In the genomic region with DNA sequence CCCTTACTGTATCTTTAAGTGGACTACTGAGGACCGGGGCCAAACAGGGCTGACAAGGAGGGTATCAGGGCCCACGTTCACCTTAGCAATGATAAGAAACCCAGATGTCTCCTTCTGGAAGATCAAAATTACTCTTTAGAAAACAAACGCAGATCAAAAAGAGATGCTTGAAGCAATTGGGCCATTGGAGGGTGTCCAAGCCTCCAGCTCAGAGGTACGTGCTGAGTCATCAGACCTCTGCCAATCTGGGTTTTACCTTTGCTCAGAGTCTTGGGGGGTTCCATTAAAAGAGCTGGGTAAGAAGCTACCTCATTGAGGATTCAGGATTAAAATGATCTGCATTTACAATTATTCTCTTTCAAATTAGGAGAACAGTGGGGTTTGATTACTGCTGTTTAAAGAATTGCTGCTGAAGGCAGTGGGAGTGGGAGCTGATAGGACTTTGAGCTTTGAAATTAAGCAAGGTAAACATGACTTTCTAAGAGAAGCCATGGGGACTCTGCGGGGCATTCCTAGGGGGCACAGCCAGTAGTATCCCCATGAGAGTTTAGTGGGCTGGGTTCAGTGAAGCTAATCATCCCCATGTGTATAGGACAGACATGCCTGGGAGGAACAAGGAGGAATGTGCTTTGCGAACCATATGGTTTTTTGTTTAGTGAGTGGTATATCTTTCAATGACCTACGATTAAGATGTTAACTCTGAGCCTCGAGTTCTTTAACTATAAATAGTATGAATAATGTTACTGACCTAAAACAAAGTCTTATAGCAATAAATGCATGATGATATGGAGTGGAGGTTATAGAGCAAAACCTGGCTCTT, we compare ENCODE assay signal across 17 mouse cellular contexts.
DNase-seq lines count a peak whose midpoint lies in the region; ATAC-seq and TF ChIP-seq lines count a peak whose summit lies in the region.
"Had no signal": no experiment of that assay in that cellular context is flagged by ENCODE, and none has a peak within 500 bp of the region (broad histone marks: within the 10 kb centered on the region; RNA-seq: fewer than 3 reads in every experiment).

No protein-coding gene starts in this region.

- no peak for ATAC-seq in liver, embryonic 13.5 days (ENCODE audit: low read depth)
- no peak for ATAC-seq in liver, embryonic 11.5 days (replicated peaks; ENCODE audit: low FRiP score)
- ATAC-seq in intestine, postnatal 0 days: no peak
- ATAC-seq in midbrain, embryonic 11.5 days (ENCODE audit: low FRiP score): no peak
- ATAC-seq: hindbrain, postnatal 0 days; liver, postnatal 0 days had no signal

- H3K4me2 ChIP-seq in liver, embryonic 13.5 days: no peak overlapping the region
- no peak overlapping the region for H3K4me2 ChIP-seq in liver, embryonic 11.5 days
- no peak overlapping the region for H3K4me2 ChIP-seq in intestine, postnatal 0 days (replicated peaks; ENCODE audit: low read depth)
- H3K4me2 ChIP-seq in midbrain, embryonic 11.5 days: no peak overlapping the region
- H3K4me2 ChIP-seq: embryonic facial prominence, embryonic 12.5 days; limb, embryonic 13.5 days had no signal

- no peaks in the 10 kb centered on the region for H3K36me3 ChIP-seq in liver, embryonic 13.5 days
- no peaks in the 10 kb centered on the region for H3K36me3 ChIP-seq in liver, embryonic 11.5 days (ENCODE audit: control insufficient read depth, insufficient read depth, low read length)
- no peaks in the 10 kb centered on the region for H3K36me3 ChIP-seq in intestine, postnatal 0 days (ENCODE audit: control insufficient read depth, insufficient read depth)
- no peaks in the 10 kb centered on the region for H3K36me3 ChIP-seq in midbrain, embryonic 11.5 days (ENCODE audit: control insufficient read depth, insufficient read depth, low read length)
- H3K36me3 ChIP-seq: embryonic facial prominence, embryonic 12.5 days; heart, embryonic 10.5 days; limb, embryonic 13.5 days had no signal

- no peak overlapping the region for H3K4me3 ChIP-seq in liver, embryonic 13.5 days (replicated peaks)
- no peak overlapping the region for H3K4me3 ChIP-seq in liver, embryonic 11.5 days (ENCODE audit: low read depth, low read length)
- H3K4me3 ChIP-seq in intestine, postnatal 0 days (ENCODE audit: low read depth, low read length): no peak overlapping the region
- no peak overlapping the region for H3K4me3 ChIP-seq in midbrain, embryonic 11.5 days (ENCODE audit: low read depth, low read length)
- H3K4me3 ChIP-seq: embryonic facial prominence, embryonic 12.5 days; heart, embryonic 10.5 days; limb, embryonic 13.5 days had no signal

- no peak overlapping the region for H3K9ac ChIP-seq in liver, embryonic 13.5 days
- H3K9ac ChIP-seq in liver, embryonic 11.5 days (ENCODE audit: low read depth, low read length): no peak overlapping the region
- H3K9ac ChIP-seq in intestine, postnatal 0 days (ENCODE audit: low read depth, low read length): no peak overlapping the region
- no peak overlapping the region for H3K9ac ChIP-seq in midbrain, embryonic 11.5 days (ENCODE audit: low read length)
- H3K9ac ChIP-seq: embryonic facial prominence, embryonic 12.5 days; limb, embryonic 13.5 days; liver, postnatal 0 days had no signal

- no peaks in the 10 kb centered on the region for H3K9me3 ChIP-seq in liver, embryonic 13.5 days (replicated peaks)
- H3K9me3 ChIP-seq in liver, embryonic 11.5 days (ENCODE audit: control insufficient read depth, low read length): no peaks in the 10 kb centered on the region
- no peaks in the 10 kb centered on the region for H3K9me3 ChIP-seq in intestine, postnatal 0 days (ENCODE audit: control insufficient read depth)
- no peaks in the 10 kb centered on the region for H3K9me3 ChIP-seq in midbrain, embryonic 11.5 days (ENCODE audit: control insufficient read depth, low read length)
- H3K9me3 ChIP-seq: embryonic facial prominence, embryonic 12.5 days; heart, embryonic 10.5 days; limb, embryonic 13.5 days had no signal

- peak overlapping the region; percentile 16; the same call in 1 of the 2 replicates for H3K27ac ChIP-seq in liver, embryonic 13.5 days
- no peak overlapping the region for H3K27ac ChIP-seq in liver, embryonic 11.5 days (ENCODE audit: low read depth, low read length)
- H3K27ac ChIP-seq in intestine, postnatal 0 days (ENCODE audit: low read depth, low read length): no peak overlapping the region
- H3K27ac ChIP-seq in midbrain, embryonic 11.5 days (ENCODE audit: low read depth, low read length): no peak overlapping the region
- H3K27ac ChIP-seq: embryonic facial prominence, embryonic 12.5 days; heart, embryonic 10.5 days; hindbrain, postnatal 0 days; limb, embryonic 13.5 days; stomach, postnatal 0 days had no signal

- peak; percentile 39 for DNase-seq in adrenal gland, postnatal 25 days
- no peak for DNase-seq in adrenal gland, adult 8-10 months
- no peak for DNase-seq in liver, embryonic 13.5 days
- DNase-seq in liver, embryonic 11.5 days (ENCODE audit: low spot score): no peak
- DNase-seq in kidney, adult 9 months: peak; percentile 75
- no peak for DNase-seq in midbrain, embryonic 11.5 days (ENCODE audit: low spot score, missing footprints)
- DNase-seq in left cerebral cortex, adult 11 months (ENCODE audit: low spot score): no peak
- DNase-seq: gastrocnemius, postnatal 25 days; liver, postnatal 0 days; right cerebral cortex, adult 18-20 months; thymus, postnatal 25 days had no signal

- peaks cover 73% of the 10 kb centered on the region for H3K4me1 ChIP-seq in liver, embryonic 13.5 days (replicated peaks)
- H3K4me1 ChIP-seq in liver, embryonic 11.5 days (replicated peaks; ENCODE audit: control insufficient read depth, insufficient read depth, low read length): peaks cover 37% of the 10 kb centered on the region
- H3K4me1 ChIP-seq in intestine, postnatal 0 days (replicated peaks; ENCODE audit: control insufficient read depth, insufficient read depth, low read length): peaks cover 11% of the 10 kb centered on the region; the same call in 1 of the 2 replicates
- H3K4me1 ChIP-seq in midbrain, embryonic 11.5 days (ENCODE audit: control insufficient read depth, insufficient read depth, low read length): no peaks in the 10 kb centered on the region

- WGBS in liver, embryonic 13.5 days (ENCODE audit: insufficient replicate concordance): 56% methylated on average over 8 of the region's 8 CpGs
- WGBS in liver, embryonic 11.5 days: 62% methylated on average over 8 of the region's 8 CpGs
- WGBS in intestine, postnatal 0 days: 56% methylated on average over 8 of the region's 8 CpGs
- WGBS in midbrain, embryonic 11.5 days: 59% methylated on average over 8 of the region's 8 CpGs

- H3K27me3 ChIP-seq in liver, embryonic 13.5 days: no peaks in the 10 kb centered on the region
- no peaks in the 10 kb centered on the region for H3K27me3 ChIP-seq in liver, embryonic 11.5 days (replicated peaks; ENCODE audit: control insufficient read depth, insufficient read depth, low read length)
- no peaks in the 10 kb centered on the region for H3K27me3 ChIP-seq in intestine, postnatal 0 days (replicated peaks; ENCODE audit: control insufficient read depth, insufficient read depth, low read length)
- no peaks in the 10 kb centered on the region for H3K27me3 ChIP-seq in midbrain, embryonic 11.5 days (ENCODE audit: control insufficient read depth, insufficient read depth, low read length)
- H3K27me3 ChIP-seq: embryonic facial prominence, embryonic 12.5 days; limb, embryonic 13.5 days had no signal

- no peak for TF ChIP-seq CTCF in intestine, postnatal 0 days (IDR thresholded peaks at IDR 0.05; ENCODE audit: low read depth)

Comparison
In these comparisons a context has a peak if more than half of its experiments do, and no peak if none do; other contexts are left out.
1. DNase-seq: peak in adrenal gland, postnatal 25 days (single experiment) and kidney, adult 9 months (single experiment); none in adrenal gland, adult 8-10 months (single experiment), liver, embryonic 13.5 days (single experiment), liver, embryonic 11.5 days (single experiment), midbrain, embryonic 11.5 days (single experiment) and left cerebral cortex, adult 11 months (single experiment).